Mouse (Mus musculus): ENCODE measurements around the gene Drosha.

The Drosha gene

GRCm38 (mm10) chr15:12937326-12937725, 112.7 kb downstream of the Drosha start:
- peak; percentile 37 for DNase-seq (ENCODE audit: low spot score)

- no peak for DNase-seq (ENCODE audit: low spot score)
Observed at GRCm38 (mm10) chr15:12941106-12941505, 116.5 kb downstream of the Drosha start.

- DNase-seq (ENCODE audit: low spot score) = no peak
Observed at GRCm38 (mm10) chr15:12941651-12942180, 117.1 kb downstream of the Drosha start.

- no peak for DNase-seq (ENCODE audit: low spot score)
Observed at GRCm38 (mm10) chr15:12942424-12942823, 117.8 kb downstream of the Drosha start.

GRCm38 (mm10) chr15:12958051-12958450, 133.4 kb downstream of the Drosha start:
- no peak for DNase-seq (ENCODE audit: low spot score)

- no peak for DNase-seq (ENCODE audit: low spot score)
Observed at GRCm38 (mm10) chr15:12962179-12962578, 137.6 kb downstream of the Drosha start.

- DNase-seq (ENCODE audit: low spot score) = no peak
Observed at GRCm38 (mm10) chr15:12965209-12965608, 140.6 kb downstream of the Drosha start.

- no peak for DNase-seq (ENCODE audit: low spot score)
Observed at GRCm38 (mm10) chr15:12968815-12969214, 144.2 kb downstream of the Drosha start.

- no peak for DNase-seq (ENCODE audit: low spot score)
Observed at GRCm38 (mm10) chr15:12972441-12972840, 147.8 kb downstream of the Drosha start.

All from c-Kit-positive CD71-positive TER-119-positive erythroid progenitor cells, embryonic 14.5 days (primary cell).